Mouse (Mus musculus) neutrophil, adult 83 days (primary cell): ENCODE data around the gene Serpina1a. TPM values are rescaled to one million over a fixed set of nuclear protein-coding genes. Genes with fewer than 3 reads are reported as not detected.

ENCODE experiments used
- total RNA-seq, 2 experiments: library from RNA; stranded (reverse); gene quantifications; one replicate each; pipeline ENCODE4 v1.2.4; 2023

Serpina1a gene
- not detected for total RNA-seq

DNA sequence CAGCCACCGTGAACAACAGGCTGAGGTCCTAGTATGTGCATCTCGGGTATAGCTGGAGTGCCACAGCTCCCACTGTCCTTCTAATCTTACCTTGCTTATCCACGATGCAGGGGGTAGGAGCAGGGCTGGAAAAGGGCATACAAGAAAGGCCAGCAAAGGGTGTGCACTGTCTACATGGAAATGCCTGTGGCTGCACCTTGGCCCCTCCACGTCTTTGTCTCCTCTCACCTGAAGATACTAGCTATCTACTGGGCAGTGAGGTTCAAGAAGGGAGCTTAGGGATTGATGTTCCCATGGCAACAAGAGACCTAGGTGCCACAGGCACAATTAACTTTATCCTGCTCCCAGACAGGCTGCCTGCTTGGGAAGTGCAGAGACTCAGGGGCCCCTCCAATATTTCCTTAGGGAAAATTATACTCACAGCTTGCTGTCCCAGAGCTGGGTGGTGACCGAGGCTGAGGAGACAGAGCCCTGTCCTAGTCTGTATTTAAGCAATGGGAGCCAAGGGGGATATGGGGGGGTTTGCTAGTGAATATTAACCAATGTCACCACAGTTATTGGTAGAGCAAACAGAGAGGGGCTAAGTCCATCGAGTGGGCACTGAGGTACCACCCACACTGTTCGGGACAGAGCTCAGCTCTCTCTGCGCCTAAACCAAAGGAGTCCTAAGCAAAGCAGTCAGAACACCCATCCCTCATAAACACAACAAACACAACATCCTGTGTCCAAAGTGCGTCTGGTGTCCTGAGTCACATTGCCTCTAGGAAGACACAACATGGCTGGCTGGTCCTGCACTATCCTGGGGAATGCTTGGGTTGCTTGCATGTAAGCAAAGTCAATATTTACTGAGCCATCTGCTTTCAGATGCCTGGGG is at the start of gene Serpina1a:
Serpina1a (minus strand) TSS at position 462 of the 874 bp plus-strand sequence.

DNA sequence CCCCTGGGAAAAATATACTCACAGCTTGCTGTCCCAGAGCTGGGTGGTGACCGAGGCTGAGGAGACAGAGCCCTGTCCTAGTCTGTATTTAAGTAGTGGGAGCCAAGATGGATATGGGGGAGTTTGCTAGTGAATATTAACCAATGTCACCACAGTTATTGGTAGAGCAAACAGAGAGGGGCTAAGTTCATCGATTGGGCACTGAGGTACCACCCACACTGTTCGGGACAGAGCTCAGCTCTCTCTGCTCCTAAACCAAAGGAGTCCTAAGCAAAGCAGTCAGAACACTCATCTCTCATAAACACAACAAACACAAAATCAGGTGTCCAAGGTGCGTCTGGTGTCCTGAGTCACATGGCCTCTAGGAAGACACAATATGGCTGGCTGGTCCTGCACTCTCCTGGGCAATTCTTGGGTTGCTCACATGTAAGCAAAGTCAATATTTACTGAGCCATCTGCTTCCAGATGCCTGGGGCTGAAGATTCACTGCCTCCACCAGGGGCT is 41.5 kb upstream of the Serpina1a start, which contains the start of gene Serpina1c:
Serpina1c (minus strand) TSS at position 51 of the 504 bp plus-strand sequence.

DNA sequence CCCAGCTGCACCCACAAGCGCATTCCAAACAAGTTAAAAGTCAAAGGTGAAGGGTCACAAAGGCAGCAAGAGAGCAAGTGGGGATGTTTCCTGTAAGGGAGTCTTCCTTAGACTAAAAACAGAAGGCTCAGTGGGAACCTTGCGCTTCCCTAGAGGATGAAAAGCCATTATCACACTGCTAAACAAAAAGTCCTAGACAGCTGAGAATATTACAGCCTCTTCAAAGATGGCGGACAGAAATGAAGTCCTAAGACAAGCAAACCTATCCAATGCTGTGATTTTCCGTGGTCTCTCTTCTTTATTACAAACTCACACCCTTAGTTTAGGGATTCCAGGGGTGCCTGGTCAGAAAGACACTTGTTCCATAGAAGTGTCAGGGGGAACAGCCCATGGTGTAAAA is 33.1 kb downstream of the Serpina1a start, which contains the start of gene Serpina1b:
Serpina1b (minus strand) TSS at position 101 of the 400 bp plus-strand sequence.

Other genes starting within 250 kb of the Serpina1a start
- under 1 TPM; 0.26 to 0.37 TPM for gene Serpina10, start 232.1 kb downstream of the Serpina1a start, total RNA-seq
- gene Serpina6, start 206.3 kb downstream of the Serpina1a start, total RNA-seq, result not detected
- gene Serpina16, start 187.4 kb downstream of the Serpina1a start, total RNA-seq, result not detected
- not detected for gene Serpina1f, start 168.0 kb downstream of the Serpina1a start, total RNA-seq
- 1 to 10 TPM in 1 of 2 experiments, not detected in 1; 1.4 TPM for gene Serpina1d, start 90.0 kb downstream of the Serpina1a start, total RNA-seq
- gene Serpina1b, start 33.2 kb downstream of the Serpina1a start, total RNA-seq, result under 1 TPM; 0.53 to 0.57 TPM
- 1 to 10 TPM in 1 of 2 experiments, under 1 TPM in 1; 0.79 to 1.2 TPM for gene Serpina1c, start 41.3 kb upstream of the Serpina1a start, total RNA-seq
- under 1 TPM in 1 of 2 experiments, not detected in 1; 0.35 TPM for gene Serpina1e, start 95.4 kb upstream of the Serpina1a start, total RNA-seq
- gene Serpina11, start 126.4 kb upstream of the Serpina1a start, total RNA-seq, result under 1 TPM in 1 of 2 experiments, not detected in 1; 0.37 TPM
- gene Serpina9, start 150.2 kb upstream of the Serpina1a start, total RNA-seq, result not detected
- not detected for gene Serpina12, start 180.9 kb upstream of the Serpina1a start, total RNA-seq
- not detected for gene Serpina5, start 237.6 kb upstream of the Serpina1a start, total RNA-seq
- not detected for gene Serpina3a, start 249.2 kb upstream of the Serpina1a start, total RNA-seq